13 mouse cellular contexts compared by ENCODE assay signal in the genomic region with DNA sequence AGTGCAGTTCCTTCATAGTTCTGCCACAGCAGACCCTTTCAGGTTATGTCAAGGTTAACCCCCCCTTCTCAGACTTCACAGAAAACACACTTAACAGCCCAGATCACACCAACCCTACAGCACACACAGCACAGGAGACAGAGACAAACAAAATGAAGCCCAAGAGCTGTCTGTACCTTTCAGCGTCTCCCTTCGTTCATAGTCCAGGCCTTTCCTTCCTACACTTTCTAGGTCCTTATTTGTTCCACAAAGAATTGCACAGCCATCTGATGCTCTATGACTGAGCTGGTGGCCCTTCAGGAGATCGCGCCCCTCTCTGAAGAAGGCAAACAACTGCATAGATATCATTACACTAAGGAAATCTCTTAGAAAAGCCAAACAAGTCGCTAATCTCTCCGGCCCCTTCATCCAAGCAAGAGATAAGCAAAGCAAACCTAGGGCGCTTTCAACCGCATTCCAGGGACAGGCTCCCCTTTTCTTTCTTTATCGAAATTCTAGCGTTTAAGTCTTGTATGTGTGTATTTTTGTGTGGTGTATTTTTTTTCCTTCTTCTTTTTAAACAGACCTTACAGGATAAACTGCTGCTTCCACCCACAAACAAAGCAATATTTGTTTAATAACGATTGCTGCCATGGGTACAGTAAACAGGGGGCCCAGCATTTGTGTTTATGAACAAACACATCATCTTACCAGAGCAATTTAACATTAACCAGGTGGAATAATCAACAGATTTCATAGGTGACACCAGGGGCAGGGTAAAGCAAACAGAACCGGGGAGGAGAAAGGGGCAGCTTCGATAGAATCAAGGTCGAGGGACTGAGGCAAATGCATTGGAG.
DNase-seq lines count a peak whose midpoint lies in the region; ATAC-seq and TF ChIP-seq lines count a peak whose summit lies in the region.
"Had no signal": no experiment of that assay in that cellular context is flagged by ENCODE, and none has a peak within 500 bp of the region (broad histone marks: within the 10 kb centered on the region; RNA-seq: fewer than 3 reads in every experiment).

No protein-coding gene starts in this region.

- H3K36me3 ChIP-seq in heart, embryonic 15.5 days, result no peaks in the 10 kb centered on the region
- no peaks in the 10 kb centered on the region for H3K36me3 ChIP-seq in thymus, adult 2 months (ENCODE audit: control insufficient read depth, insufficient read depth, low read length)
- H3K36me3 ChIP-seq in liver, embryonic 16.5 days (ENCODE audit: control insufficient read depth, insufficient read depth), result no peaks in the 10 kb centered on the region
- H3K36me3 ChIP-seq in hindbrain, embryonic 12.5 days, result no peaks in the 10 kb centered on the region

- TF ChIP-seq POLR2A in thymus, adult 2 months (IDR thresholded peaks at IDR 0.05; ENCODE audit: control insufficient read depth, extremely low read depth, insufficient read depth, low read length, poor library complexity), result no peak

- H3K4me2 ChIP-seq in heart, embryonic 15.5 days, result peak overlapping the region; percentile 40
- peak overlapping the region; percentile 37; the same call in 1 of the 2 replicates for H3K4me2 ChIP-seq in liver, embryonic 16.5 days (ENCODE audit: low read depth, low read length)
- no peak overlapping the region for H3K4me2 ChIP-seq in hindbrain, embryonic 12.5 days (replicated peaks)

- no peaks in the 10 kb centered on the region for H3K9me3 ChIP-seq in heart, embryonic 15.5 days (replicated peaks)
- no peaks in the 10 kb centered on the region for H3K9me3 ChIP-seq in liver, embryonic 16.5 days (replicated peaks; ENCODE audit: control insufficient read depth, low read length)
- no peaks in the 10 kb centered on the region for H3K9me3 ChIP-seq in hindbrain, embryonic 12.5 days (replicated peaks)

- H3K27me3 ChIP-seq in heart, embryonic 15.5 days, result no peaks in the 10 kb centered on the region
- no peaks in the 10 kb centered on the region for H3K27me3 ChIP-seq in thymus, adult 2 months (ENCODE audit: control insufficient read depth, insufficient read depth, low read length)
- H3K27me3 ChIP-seq in liver, embryonic 16.5 days (ENCODE audit: control insufficient read depth, insufficient read depth, low read depth, low read length), result no peaks in the 10 kb centered on the region
- no peaks in the 10 kb centered on the region for H3K27me3 ChIP-seq in hindbrain, embryonic 12.5 days
- H3K27me3 ChIP-seq: Patski had no signal

- DNase-seq in heart, adult 9 months (ENCODE audit: low spot score in 2 of 2), result no peak
- DNase-seq in thymus, adult 2 months, result no peak
- DNase-seq in thymus, postnatal 25 days, result no peak
- DNase-seq in left cerebral cortex, postnatal 25 days (ENCODE audit: low spot score in 2 of 2), result no peak
- no peak for DNase-seq in spleen, adult 18-20 months
- DNase-seq: cerebellum, postnatal 10 days; right cerebral cortex, adult 18-20 months; thymus, postnatal 4 days had no signal

- no peak for TF ChIP-seq CTCF in thymus, adult 2 months (IDR thresholded peaks at IDR 0.05; ENCODE audit: borderline replicate concordance, control insufficient read depth, extremely low read depth, insufficient read depth, low read length, poor library complexity)

- intact Hi-C loops in left cerebral cortex, postnatal 25 days (cut with DNase I), result no loop called here

- H3K4me3 ChIP-seq in heart, embryonic 15.5 days, result 0 out of 2 replicates have a peak overlapping the region, but pooled peaks have one; percentile 1
- H3K4me3 ChIP-seq in thymus, adult 2 months (ENCODE audit: control insufficient read depth, insufficient read depth, low read length), result no peak overlapping the region
- H3K4me3 ChIP-seq in liver, embryonic 16.5 days (ENCODE audit: low read depth, low read length), result peak overlapping the region; percentile 26
- H3K4me3 ChIP-seq in hindbrain, embryonic 12.5 days, result no peak overlapping the region
- H3K4me3 ChIP-seq: left cerebral cortex, adult 2 months had no signal

- H3K4me1 ChIP-seq in heart, embryonic 15.5 days (replicated peaks), result peaks cover 34% of the 10 kb centered on the region
- H3K4me1 ChIP-seq in thymus, adult 2 months (replicated peaks; ENCODE audit: control insufficient read depth, insufficient read depth, low read length), result peaks cover 9% of the 10 kb centered on the region; the same call in 1 of the 2 replicates
- H3K4me1 ChIP-seq in liver, embryonic 16.5 days (ENCODE audit: control insufficient read depth, low read depth, low read length), result peaks cover 9% of the 10 kb centered on the region
- H3K4me1 ChIP-seq in hindbrain, embryonic 12.5 days, result no peaks in the 10 kb centered on the region

- peak overlapping the region; percentile 57 for H3K27ac ChIP-seq in heart, embryonic 15.5 days
- peak overlapping the region; percentile 13; the same call in 1 of the 2 replicates for H3K27ac ChIP-seq in thymus, adult 2 months (ENCODE audit: control insufficient read depth, insufficient read depth, low read length)
- peak overlapping the region; percentile 82 for H3K27ac ChIP-seq in liver, embryonic 16.5 days (ENCODE audit: low read length)
- H3K27ac ChIP-seq in hindbrain, embryonic 12.5 days, result no peak overlapping the region
- H3K27ac ChIP-seq: left cerebral cortex, adult 2 months had no signal

- 24% methylated on average over 14 of the region's 14 CpGs for WGBS in heart, embryonic 15.5 days
- 96% methylated on average over 14 of the region's 14 CpGs for WGBS in thymus, adult 2 months
- 35% methylated on average over 14 of the region's 14 CpGs for WGBS in liver, embryonic 16.5 days (ENCODE audit: insufficient replicate concordance)
- WGBS in hindbrain, embryonic 12.5 days, result 76% methylated on average over 14 of the region's 14 CpGs

- ATAC-seq in heart, embryonic 15.5 days (replicated peaks; ENCODE audit: insufficient number of reproducible peaks, insufficient read depth, low FRiP score, low read depth), result no peak
- peak; percentile 33; the same call in 1 of the 2 replicates for ATAC-seq in liver, embryonic 16.5 days (ENCODE audit: low read depth)
- ATAC-seq in hindbrain, embryonic 12.5 days (ENCODE audit: low FRiP score), result no peak
- ATAC-seq: Patski had no signal

- no peak overlapping the region for H3K9ac ChIP-seq in heart, embryonic 15.5 days
- 0 out of 2 replicates have a peak overlapping the region, but pooled peaks have one; percentile 16 for H3K9ac ChIP-seq in liver, embryonic 16.5 days (ENCODE audit: low read depth, low read length)
- H3K9ac ChIP-seq in hindbrain, embryonic 12.5 days, result no peak overlapping the region

Comparison
In these comparisons a context has a peak if more than half of its experiments do, and no peak if none do; other contexts are left out.
1. H3K4me3 ChIP-seq: peak in heart, embryonic 15.5 days (single experiment) and liver, embryonic 16.5 days (single experiment); none in thymus, adult 2 months (single experiment) and hindbrain, embryonic 12.5 days (single experiment).